Mouse (Mus musculus) gastrocnemius, postnatal 14 days (tissue): Measurements from ENCODE around the gene Pxdc1. TPM values are rescaled to one million over a fixed set of nuclear protein-coding genes. Genes with fewer than 3 reads are reported as not detected.

Source experiments
- DNase-seq: peaks from one replicate; pipeline ENCODE4 v3.0.0; 2021; ENCODE audit warnings: mixed read lengths
- intact Hi-C: fragments of 180-260 bp; cut with DNase I; formaldehyde crosslinking; loops from one replicate; pipeline ENCODE4 v1.15.1; 2025; ENCODE audit warnings: low total_unique reads
- total RNA-seq, 2 experiments: library from RNA; stranded (reverse); gene quantifications; 2 replicates each; pipeline ENCODE4 v1.2.3; 2021

The Pxdc1 gene
- total RNA-seq, 2 experiments from 2014 or later: 5.9 to 6.4 TPM

DNA sequence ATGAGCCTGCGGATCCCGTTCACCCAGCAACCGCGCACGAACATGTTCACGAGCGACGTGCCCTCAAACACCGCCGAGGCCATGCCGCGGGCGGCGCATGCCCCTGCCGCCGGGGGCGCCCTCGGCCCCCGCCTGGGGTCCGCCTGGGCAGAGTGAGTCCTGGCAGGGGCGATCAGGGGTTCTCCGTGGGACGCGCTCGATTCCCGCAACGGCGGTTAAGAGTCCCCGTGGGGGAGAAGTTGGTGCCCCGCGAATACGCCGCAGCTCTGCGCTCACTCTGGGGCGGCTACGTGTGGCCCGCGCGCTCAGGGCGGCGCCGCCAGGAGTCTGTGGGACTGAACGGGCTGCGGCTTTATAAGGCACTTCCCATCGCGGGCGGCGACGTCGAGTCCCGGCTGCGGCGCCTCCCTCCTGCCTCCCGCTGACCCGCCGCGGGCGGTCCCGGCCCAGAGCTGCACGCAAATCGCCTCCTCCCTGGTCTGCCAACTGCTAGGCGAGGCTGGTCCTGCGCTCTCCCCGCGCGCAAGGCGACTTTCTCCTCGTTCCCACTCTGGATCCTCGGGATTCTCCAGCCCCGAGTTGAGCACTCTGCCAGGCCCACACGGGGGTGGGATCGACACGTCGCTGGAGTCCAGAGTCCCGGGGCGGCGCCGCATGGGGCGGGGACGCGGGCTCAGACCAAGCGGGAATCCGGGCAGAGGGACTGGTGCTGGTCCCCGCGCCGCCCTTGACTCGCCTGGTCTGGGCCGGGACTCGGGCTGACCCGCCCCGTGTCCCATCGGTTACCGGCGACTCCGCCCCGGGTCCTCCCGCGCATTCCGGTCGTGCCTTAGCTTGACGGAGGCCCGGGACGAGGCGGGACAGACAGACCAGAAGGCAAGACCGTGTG lies 689 bp downstream of the Pxdc1 start:
- intact Hi-C loops: loop anchor here (10.0 kb wide), 1 partner anchor 72 kb away; no protein-coding TSS in a partner anchor
- peak; percentile 84 for DNase-seq

DNA sequence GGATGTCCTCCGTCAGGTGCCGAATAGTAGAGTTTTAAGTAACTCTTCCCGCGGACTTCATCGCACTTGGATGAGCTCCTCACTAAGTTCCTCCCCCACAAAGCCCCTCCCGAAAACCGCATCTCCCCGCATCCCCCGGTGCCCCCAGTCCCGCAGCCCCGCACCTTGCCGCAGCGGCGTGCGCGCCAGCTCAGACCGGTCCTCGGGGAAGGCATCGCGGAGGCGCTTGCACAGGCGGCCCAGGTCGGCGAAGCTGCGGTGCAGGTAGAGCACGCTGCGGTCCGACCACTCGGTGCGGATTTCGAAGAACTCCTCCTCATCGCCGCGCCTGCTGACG lies 1.3 kb downstream of the Pxdc1 start:
- no peak for DNase-seq
- intact Hi-C loops: loop anchor here (10.0 kb wide), 1 partner anchor 73 kb away; no protein-coding TSS in a partner anchor

DNA sequence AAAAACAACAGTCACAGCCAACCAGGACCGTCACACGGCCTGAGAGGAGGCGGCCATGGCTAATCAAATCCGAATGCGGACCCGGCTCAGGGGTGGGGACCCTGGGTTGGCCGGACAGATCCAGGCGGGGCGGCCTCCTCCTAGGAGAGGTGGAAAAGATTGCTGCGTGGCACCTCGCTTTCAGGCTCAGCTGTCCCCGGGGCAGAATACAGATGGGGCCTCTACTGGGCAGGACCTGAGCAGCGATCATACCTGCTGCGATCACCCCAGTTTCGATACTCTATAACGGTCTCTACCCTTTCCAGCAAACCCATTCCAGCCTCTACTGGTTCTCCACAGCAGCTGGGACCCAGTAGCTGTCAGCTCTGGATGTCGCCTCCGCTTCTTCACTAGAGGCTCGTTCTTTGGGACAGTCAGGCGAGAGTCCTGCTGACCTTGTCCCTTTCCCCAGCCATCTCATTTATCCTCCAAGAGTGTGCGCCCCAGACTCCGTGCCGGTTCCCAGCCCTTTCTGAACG lies 1.8 kb downstream of the Pxdc1 start:
- DNase-seq: peak; percentile 68
- intact Hi-C loops: loop anchor here (10.0 kb wide), 1 partner anchor 73 kb away; no protein-coding TSS in a partner anchor

DNA sequence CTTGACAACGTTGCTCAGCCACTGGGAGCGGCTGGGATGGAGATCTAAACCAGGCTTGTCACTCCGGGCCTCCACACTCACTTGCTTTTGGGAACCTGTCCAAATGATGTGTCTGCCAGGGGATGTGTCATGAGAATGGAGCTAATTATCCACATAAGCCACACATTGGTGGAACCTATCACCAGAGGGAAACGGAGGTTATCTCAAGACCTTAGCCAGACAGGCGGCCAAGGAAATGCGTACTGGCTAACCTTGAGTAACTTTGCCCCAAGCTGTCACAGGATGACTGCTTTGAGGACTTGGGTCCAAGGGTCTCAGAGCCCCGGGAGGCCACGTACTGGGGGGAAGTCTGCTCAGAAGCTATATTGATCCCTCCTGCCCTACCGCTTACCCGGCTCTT lies 2.3 kb downstream of the Pxdc1 start:
- intact Hi-C loops: loop anchor here (10.0 kb wide), 1 partner anchor 74 kb away; no protein-coding TSS in a partner anchor
- DNase-seq: peak; percentile 70

DNA sequence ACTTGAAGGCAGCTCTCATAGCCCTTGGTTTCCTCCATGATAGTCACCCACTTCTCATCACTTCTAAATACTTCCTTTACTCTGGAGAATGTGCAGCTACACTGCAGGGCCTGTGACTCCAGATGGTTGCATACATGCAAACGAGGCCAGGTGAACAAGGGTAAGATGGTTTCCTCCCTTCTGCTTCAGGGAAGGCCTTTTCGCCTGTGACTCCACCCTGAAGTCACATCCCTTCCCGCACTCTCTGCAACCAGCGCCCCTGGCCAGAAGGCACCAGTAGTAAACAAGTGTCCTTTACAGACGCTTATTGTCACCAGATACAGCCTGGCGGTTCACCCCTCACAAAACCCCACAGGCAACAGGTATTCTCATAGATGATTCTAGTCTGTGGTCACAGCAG lies 2.9 kb downstream of the Pxdc1 start:
- DNase-seq: no peak
- intact Hi-C loops: loop anchor here (10.0 kb wide), 1 partner anchor 74 kb away; no protein-coding TSS in a partner anchor

DNA sequence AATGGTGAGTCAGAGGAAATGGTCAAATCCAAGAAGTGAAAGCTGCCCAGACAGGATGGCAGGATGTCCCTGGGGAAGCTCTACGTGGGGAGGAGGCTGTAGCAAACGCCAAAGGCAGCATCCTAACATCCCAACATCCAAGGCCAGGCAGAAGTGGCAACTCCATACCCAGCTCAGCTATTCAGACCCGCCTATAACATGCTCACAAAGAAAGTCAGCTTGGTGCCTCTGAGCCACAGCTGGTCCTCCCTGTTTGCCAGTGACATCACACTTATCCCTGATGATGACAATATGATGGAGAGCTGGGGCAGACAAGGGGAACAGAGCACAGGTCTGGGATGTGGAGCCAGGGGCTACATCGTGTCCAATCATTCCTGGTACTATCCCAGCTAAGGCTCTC lies 5.5 kb downstream of the Pxdc1 start:
- no peak for DNase-seq
- intact Hi-C loops: loop anchor here (5.0 kb wide), 1 partner anchor 145 kb away; no protein-coding TSS in a partner anchor

DNA sequence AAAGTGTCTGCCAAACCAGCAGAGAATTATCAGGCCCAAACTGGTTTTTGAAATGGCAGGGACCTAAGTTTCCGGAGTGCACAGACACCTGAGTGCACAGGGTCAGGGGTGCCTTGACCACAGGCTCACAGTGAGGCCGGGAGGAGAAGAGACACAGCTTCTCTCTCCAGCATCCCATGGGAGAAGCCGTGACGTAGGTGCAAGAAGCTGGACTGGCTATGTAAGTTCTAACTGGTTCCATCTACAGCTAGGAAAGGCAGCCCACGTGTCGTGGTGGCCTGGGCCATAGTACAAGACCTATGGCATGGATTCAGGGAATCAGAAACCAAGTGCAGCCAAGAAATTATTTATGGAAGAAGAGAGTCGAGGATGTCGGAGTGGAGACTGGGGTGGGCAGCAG lies 6.1 kb downstream of the Pxdc1 start:
- intact Hi-C loops: loop anchor here (5.0 kb wide), 1 partner anchor 145 kb away; no protein-coding TSS in a partner anchor

DNA sequence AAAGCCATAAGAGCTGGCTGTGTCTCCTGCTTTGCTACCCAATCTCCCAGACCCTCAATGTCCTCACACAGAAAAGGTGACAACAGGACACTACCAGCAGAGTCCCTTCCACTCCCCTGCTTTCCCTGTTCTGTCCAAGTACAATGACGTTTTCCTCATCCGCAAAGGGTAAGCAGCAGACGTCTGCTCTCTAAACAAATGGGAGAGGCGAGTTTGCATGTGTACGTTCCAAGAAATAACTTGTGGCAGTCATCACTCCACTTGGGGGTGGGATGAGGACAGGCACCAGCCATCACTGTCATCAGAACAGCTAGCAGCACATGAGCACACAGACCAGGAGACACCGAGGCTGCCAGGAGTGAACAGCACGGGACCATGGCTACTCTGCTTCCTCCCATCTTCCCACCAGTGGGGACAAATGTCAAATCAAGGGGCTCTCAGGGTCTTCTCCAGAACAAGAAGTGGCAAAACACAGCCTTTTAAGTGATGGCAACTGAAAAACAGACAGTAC lies 7.0 kb downstream of the Pxdc1 start:
- intact Hi-C loops: loop anchor here (5.0 kb wide), 1 partner anchor 146 kb away; no protein-coding TSS in a partner anchor
- DNase-seq: no peak

More for the DNA sequence above, 6.1 kb downstream of the Pxdc1 start:
- no peak for DNase-seq

DNA sequence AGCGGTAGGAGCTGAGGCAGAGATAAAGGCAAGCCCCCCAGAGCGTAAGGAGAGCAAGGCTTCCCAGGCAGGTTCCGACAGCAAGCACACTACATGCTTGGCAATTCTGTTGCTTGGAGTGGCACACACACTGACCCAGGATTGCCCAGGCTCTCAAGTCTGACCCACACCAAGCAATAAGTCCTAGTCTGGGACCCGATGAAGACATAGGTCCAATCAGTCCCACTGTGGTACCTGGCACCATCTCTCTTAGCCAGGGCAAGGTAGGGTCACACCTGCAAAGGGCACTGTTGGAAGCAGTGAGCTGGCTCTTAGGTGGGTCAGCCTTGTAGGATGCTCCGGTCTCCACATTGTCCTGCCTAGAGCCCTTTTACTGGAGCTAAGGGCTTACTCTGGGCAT lies 7.8 kb downstream of the Pxdc1 start:
- intact Hi-C loops: loop anchor here (5.0 kb wide), 1 partner anchor 147 kb away; no protein-coding TSS in a partner anchor
- DNase-seq: no peak

DNA sequence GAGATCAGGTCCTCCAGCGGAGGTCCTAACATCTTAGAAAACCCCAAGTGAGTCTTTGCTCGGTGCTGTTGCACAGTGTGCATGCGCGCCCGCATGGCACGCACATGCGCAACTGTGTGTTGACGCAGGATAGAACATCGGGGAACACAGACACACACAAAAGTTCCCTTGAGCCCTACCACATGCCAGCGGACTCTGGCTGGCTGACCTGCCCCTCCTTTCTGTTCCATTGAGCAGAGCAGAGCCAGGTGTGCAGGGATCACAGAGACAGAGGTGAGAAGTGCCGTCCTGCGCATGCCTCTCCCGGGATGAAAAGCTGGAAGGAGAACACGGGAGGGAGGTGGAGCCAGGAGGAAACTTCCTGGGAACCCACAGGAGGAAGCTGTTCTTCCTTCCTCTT lies 8.9 kb downstream of the Pxdc1 start:
- intact Hi-C loops: loop anchor here (5.0 kb wide), 1 partner anchor 218 kb away; no protein-coding TSS in a partner anchor
- DNase-seq: no peak

DNA sequence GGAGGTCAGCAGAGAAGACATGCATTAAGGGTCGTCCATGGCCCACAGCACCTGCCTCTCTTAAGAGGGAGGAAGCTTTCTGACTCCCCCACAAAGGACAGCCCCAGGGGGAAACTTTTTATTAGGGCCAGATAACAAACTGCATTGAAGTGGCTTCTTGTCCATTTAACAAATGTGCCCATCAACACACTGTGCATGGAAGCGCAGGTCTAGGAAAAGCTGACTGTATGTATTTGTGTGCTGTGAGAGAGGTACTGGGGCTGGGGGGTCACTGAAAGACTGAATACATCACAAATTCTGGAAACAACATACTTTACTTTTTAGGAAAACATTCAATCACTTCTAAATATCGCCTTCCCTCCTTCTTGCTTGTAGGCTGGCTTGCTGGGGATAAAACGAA lies 9.4 kb downstream of the Pxdc1 start:
- intact Hi-C loops: loop anchor here (5.0 kb wide), 1 partner anchor 218 kb away; no protein-coding TSS in a partner anchor
- no peak for DNase-seq

DNA sequence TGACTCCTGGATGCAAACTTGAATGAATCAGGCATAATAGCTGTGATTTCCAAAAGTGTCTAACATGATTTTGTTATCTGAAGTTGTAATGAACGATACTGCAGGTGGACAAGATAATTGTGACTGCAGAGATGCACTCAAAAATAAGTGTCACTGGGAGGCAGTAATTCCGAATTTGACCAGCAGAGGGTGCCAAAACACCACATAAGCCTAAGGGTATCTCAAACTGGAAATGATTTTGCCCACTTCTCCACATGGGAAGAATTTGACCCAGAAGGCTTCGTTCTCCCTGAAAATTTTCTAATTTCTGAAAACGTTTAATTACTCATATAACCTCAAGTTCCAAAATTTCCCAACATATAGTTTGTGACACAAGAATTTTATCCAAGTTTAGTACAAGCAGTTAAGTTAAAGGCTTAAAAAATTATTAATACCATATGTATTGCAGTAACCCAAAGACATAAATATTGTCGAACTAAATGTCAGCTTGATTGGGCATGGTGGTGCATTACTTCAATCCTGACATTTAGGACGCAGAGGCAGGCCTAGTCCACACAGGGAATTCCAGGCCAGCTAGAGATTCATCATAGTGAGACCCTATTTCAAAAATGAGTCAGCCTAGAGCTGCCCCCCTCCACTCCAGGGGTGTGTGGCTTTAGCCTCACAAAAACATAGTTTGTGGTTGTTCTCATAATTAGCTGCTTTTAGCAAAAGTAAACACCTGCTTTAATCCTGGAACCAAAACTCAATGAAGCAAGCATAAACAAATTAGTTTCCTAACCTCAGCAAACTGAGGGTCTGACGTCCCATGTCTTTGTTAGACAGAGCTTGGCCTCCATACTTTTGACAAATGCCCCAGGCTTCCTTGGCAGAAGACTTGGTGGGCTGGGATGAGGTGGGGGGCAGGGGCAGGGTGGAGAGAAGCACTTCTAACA lies 10.1 kb downstream of the Pxdc1 start:
- DNase-seq: peak; percentile 51
- intact Hi-C loops: loop anchor here (5.0 kb wide), 1 partner anchor 219 kb away; no protein-coding TSS in a partner anchor

DNA sequence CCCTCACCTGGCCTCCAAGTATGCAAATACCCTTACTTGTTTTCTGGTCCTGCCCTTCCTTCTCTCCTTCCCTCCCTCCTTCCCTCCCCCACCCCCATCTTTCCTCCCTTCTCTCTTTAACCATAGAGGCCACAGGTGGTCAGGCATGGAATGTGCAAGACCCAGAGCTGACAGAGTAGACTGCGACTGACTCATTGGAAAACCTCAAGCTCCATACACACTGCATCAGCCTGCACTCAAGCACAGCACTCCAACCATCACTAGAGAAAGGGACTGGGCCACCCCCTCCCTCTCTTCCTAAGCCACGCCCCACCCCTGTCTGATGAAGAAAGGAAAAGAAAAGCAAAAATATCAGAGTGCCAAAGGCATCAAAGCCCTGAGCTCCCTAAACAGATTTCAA lies 12.2 kb downstream of the Pxdc1 start:
- DNase-seq: no peak
- intact Hi-C loops: loop anchor here (5.0 kb wide), 1 partner anchor 221 kb away; no protein-coding TSS in a partner anchor

DNA sequence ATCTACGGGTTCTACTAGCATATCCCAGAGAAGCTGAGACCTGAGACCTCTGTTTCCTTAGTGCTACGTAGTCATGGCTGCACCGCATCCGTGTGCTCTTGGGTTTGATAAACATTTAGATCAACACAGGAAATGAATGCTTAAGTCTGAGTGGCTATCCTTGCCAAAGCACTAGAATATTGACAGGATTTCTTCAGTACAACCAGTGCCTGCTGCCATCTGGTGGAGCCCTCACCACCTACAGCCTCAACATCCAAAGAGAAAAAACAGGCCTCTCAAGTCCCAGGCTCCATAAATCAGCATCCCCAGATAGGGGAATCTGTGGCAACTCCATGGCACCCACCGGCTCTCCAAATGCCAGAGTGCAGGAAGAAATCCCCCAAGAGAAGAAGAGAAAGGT lies 17.3 kb downstream of the Pxdc1 start:
- DNase-seq: peak; percentile 48

DNA sequence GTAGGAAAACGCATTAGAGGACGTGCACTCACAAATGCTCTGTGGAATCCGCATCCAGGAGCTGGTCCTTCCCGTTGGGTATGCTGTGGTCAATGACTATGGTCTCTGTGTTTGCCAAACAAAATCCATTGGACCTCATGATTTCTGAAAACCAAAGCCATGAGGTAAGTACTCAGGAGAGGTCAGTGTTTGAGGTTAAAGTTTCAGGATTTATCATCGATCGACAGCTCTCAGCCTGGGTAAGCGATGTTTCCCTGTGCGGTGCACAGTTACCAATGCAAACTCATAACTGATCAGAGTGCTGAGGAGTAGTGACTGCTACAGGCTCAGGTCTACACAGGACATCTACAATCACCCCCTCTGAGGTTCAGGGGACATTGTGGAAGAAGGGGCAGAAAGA lies 23.0 kb downstream of the Pxdc1 start:
- intact Hi-C loops: loop anchor here (10.0 kb wide), 2 partner anchors 286 to 586 kb away; partner anchors contain the start of gene Slc22a23

More for the DNA sequence above, 17.3 kb downstream of the Pxdc1 start:
- intact Hi-C loops: loop anchor here (2.0 to 10.0 kb wide), 3 partner anchors 291 to 591 kb away; partner anchors contain the start of gene Slc22a23

DNA sequence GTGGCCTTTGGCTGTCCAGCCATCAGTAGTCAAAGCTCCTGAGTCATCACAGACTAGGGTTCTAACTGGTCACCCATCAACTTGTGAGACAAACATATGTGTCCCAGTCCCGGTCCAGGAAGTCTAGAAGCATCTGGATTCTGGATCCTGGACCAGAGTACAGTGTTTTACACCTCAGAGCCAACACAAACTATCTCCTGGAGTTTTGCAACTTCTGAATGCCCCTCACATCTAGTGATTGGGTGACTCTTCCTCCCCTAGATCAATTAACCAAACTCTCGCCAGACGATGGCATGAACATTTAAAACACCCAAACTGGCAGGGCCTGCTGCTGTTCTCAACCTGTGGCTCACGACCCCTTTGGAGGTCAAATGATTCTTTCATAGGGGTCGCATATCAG lies 23.5 kb downstream of the Pxdc1 start:
- DNase-seq: no peak
- intact Hi-C loops: loop anchor here (10.0 kb wide), 2 partner anchors 285 to 585 kb away; partner anchors contain the start of gene Slc22a23

More for the DNA sequence above, 23.0 kb downstream of the Pxdc1 start:
- DNase-seq: no peak

DNA sequence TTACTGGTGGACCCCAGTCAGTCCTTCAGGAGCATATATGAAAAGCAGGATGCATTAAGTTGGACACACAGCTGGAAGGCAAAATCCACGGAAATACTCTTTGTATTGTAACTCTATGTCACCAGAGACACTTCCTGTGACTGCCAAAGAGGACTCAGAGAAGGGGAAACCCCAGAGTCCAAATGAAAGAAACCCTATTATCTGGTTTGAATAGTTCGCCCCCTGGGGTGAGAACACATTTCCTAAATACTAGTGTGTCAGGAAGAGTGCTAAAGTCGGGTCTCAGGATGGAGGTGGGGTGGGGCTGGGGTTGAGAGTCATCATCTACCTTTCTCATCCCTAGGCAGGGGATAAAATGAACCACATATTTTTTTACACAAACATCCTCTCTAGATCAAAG lies 25.8 kb downstream of the Pxdc1 start:
- intact Hi-C loops: no loop called here
- DNase-seq: no peak

DNA sequence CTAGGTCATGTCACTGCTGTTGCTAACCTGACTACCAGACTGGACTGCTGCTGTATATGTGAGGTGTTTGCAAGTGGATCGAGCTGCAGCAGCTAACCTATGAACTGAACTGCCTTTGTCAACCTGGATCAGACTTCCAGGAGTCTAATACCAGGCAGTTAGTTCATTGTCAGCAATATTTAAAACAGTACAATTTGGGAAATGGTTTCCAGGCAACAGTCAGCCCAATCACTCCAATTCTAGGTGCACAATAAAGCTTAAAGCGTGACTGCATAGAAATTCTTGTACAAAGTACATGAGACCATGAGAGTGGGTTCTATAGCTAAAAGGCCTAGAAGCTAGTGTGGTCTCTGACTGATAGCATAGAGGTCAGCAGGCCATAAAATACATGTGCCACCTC lies 28.9 kb downstream of the Pxdc1 start:
- intact Hi-C loops: no loop called here
- no peak for DNase-seq

DNA sequence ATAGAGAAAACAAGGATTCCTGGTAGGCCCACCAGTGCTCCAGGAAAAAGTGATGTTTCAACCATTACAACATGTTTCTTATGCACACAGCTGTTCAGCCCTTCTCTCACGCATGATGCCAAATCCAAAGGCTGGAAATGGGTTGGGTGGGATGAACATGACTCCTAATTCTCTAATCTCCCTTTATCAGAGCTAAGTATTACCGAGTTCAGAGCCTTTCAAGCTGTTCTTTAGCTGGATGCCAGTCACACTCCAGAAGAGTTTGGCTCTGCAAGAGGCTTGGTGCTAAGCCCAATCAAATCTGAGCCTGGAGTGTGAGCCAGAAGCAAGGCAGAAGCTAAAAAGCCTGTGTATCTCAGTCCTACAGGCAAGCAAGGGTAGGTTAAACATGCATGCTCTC lies 40.9 kb downstream of the Pxdc1 start:
- peak; percentile 9 for DNase-seq
- intact Hi-C loops: no loop called here
